Mouse (Mus musculus) adrenal gland, postnatal 4 days (tissue): Measurements from ENCODE around the gene Acsl3. TPM values are rescaled to one million over a fixed set of nuclear protein-coding genes. Genes with fewer than 3 reads are reported as not detected.

Experiments
- DNase-seq, 2 experiments: peaks; one replicate each; pipeline ENCODE4 v3.0.0; 2021 to 2022; ENCODE audit warnings: low spot score in 2 of 2, mixed read lengths in 2 of 2
- long read RNA-seq, 2 experiments: library from polyadenylated mRNA; stranded (forward); transcript quantifications; one replicate each; pipeline ENCODE4 v2.0.0; 2021
- total RNA-seq, 2 experiments: library from RNA; stranded (reverse); gene quantifications; 2 replicates each; pipeline ENCODE4 v1.2.3; 2021

Gene Acsl3
- total RNA-seq = 10 to 100 TPM; 17.9 to 19.7 TPM
- long read RNA-seq, experiment 1, partial matches to known transcripts = 1 of 4 reads
- long read RNA-seq, experiment 1, other reads (novel, unspliced or antisense) = 0 of 4 reads
- long read RNA-seq, experiment 2, transcript Acsl3-201 (16 exons, 3,950 nt) = major isoform, 5 of 10 reads
- long read RNA-seq, experiment 2, partial matches to known transcripts = 2 of 10 reads
- long read RNA-seq, experiment 2, other reads (novel, unspliced or antisense) = 0 of 10 reads

- DNase-seq = peak; percentile 94 to 96
Measured at GRCm38 (mm10) chr1:78657671-78658440, at the start of gene Acsl3, which contains the start of gene Utp14b. TSS of gene Acsl3 (plus strand) at chr1:78657825. TSS of gene Utp14b (plus strand) at chr1:78658038.

DNA sequence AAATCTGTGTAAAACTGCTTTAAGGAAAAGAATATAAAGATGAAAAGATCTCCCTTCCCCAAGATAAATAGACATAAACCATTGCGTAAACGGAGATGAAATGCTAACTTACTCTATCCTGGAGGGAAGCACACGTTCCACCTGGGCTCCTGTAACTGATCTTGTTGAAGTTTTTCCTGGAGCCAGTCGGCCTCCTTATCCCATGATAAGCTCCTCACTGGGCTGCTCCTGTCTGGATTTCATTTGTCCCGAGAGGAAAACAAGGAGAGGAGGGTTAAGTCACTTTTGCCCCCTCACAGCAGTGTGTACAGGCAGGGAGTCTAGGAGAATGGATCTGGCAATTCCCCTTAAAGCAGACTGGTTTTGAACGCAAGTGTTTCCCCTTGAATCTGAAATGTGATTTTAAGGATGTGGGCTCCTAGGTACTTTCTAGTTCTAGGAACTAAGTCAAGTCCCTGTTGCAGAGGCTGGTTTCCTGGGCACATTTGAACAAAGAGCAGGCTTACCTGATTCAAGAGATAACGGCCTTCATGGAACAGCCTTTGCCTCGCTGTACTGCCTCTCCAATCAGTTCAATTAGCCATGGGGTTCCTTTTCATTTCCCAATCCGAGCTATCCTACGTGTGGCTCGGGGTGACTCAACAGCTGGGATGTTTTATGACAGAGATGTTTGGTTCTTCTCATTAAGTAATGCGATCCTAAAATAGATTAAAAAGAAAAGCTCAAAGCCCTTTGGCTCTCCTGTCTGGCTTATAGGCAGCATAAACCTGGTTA lies 48.3 kb upstream of the Acsl3 start:
- no peak for DNase-seq

DNA sequence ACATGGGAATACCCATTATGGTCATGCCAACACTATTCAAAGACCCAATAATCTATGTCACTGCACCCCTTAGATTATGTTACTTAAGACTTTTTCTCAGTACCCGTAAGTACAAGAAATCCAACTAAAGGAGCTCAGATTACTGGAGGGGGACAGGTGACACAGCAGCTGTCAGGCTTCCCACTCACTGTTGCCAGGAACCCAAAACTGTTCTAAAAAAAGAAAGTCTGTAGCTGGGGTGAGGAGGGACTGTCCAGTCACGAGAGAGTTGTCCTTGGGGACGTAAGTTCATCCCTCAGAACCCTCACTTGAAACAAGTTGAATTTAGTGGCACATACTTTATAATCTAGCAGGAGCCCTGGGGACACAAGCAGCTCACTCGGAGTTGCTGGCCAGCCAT lies 46.6 kb upstream of the Acsl3 start:
- no peak for DNase-seq

- no peak for DNase-seq
Measured at GRCm38 (mm10) chr1:78612959-78613358, 44.7 kb upstream of the Acsl3 start.

DNA sequence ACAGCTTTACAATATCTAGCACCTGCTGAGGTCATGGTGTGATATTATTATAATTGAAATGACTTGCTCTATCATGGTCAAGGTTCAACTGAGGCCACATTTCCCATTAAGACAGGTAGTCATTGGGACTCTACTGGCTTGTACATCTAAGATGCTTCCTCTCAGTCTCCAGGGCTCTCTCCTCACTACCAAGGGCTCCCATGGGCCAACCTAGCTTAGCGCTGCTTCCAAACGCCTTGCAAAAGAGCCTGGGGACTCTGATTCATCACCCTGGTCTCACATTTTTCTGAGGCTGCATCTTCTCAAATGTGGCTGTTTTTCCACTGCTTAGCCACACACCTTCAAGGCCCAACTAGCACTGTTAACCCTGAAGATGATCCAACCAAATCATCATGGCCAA lies 33.3 kb upstream of the Acsl3 start:
- no peak for DNase-seq

- no peak for DNase-seq
Measured at GRCm38 (mm10) chr1:78634486-78634885, 23.1 kb upstream of the Acsl3 start.

DNA sequence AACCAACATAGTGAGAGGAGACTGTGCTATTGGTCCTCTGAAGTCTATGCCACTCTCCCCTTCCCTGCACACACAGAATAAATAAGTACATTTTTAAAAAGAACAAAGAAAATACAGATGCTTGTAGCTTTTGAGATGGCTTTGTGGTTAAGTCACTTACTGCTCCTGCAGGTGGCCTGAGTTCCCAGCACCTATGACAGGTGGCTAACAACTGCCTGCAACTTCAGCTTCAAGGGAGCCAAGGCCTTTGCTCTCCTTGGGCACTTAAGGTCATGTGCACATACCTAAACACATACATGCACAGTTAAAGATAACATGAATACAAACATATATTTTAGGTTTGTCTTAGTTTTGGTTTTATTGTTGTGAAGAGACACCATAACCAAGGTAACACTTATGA lies 16.8 kb upstream of the Acsl3 start:
- DNase-seq = no peak

DNA sequence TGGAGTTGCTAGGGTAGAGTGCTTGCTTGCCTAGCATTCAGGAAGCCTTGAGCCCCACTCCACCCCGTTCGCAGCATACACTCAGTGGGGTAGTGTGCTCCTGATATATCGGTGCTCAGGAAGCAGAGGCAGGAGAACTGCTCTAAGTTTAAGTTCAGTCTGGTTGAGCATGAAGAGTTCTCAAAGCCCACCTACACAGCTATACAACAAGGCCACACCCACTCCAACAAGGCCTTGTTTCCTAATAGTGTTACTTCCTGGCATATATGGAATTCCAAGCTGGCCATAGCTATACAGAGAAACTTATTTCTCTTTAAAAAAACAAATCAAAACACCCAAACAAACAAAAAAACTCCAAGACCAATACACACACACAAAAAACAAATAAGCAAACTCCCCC lies 15.8 kb upstream of the Acsl3 start:
- no peak for DNase-seq

DNA sequence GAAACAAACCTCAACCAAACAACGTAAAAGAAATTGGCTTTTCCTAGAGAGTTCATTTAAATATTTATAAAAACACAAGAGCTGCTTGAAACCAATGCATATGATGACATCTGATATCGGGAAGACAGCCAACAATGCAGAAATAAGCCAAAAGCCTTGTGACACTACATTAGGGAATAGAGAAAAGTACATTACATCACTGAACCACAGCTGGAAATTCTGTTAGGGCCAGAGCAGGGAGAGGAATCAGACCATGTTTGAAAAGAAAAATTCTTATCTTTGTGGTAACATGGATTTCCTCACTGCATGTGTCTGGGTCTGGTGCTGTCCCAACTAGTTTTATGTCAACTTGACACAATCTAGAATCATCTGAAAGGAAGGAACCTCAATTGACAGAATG lies 15.4 kb upstream of the Acsl3 start:
- DNase-seq = no peak

DNA sequence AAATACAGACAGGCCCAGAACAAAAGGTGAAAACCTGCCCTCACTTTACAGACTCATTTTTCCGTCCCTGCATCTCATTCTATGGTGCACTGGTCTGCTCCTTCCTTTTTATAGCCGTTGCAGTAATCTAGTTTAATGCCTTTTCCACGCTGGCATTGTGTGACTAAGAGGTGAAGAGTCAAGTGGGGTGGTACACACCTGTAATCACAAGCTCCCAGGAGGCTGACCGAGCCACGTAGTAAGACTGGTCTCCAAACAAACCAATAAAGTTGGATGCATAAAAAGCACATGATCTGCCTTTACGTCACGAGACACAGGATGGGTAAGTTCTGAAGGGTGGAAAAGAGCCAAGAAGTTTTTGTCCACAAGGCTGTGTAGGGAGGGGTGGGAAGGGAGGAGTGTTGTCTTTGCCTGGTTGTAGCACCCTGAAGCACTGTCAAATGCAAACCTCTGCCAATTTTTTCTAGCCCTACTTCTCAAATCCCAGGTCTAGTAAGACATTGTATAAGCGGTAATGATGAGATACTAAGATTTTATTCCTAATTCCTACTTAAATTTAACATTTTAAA lies 10.2 kb upstream of the Acsl3 start:
- DNase-seq = no peak

DNA sequence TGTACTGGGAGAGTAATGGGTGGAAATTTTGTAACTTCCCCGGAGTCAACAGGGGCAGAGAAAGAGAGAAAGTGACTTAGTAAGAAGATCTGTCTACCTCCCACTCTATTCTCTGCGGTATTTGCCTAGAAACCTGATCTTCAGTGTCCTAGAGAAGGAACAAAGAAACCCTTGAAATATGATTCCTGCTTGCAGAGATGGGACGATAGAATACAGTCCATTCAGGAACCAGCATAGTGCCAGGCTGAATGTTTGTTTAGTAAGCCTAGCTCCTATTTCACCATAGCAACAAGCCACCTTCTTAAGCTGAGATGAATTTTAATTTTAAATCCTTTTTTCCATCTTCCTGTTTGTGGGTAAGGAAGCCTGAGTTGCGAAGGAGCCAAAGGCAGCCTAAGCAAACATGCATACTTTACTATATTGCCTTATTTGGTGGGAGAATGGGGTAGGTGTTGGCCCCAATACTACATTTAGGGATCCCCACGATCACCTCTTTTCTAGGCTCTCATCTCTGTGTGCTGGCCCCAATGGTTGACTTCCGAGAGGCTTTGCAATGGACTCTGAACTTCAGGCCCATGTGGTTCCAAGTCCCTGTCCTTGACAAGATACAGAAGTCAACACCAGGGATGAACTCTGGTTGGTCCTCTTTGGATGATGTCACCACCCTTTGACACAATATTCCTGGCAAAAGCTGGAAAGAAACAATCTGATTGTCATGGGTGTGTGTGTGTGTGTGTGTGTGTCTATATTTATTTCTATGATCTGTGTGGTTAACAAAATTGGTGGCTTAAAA lies 8.2 kb upstream of the Acsl3 start:
- DNase-seq = no peak

DNA sequence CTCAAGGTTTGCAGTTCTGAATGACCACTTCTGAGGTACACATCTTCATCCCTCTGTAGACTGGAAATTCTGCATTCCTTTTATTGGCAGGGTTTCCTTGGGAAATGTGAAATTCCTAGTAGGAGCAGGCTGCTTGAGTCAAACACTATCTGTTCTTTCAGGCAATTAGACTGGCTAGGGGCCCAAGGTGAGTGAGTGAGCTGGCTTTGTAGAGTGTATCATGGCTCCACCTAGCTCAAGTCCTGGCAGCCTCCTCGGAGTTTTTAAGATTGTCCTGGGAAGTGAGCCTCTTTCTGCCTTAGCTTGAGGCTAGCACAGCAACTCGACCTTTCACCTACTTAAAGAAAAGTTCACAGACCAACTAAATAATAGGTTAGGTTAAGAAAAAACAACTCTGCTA lies 1.2 kb upstream of the Acsl3 start:
- no peak for DNase-seq

DNA sequence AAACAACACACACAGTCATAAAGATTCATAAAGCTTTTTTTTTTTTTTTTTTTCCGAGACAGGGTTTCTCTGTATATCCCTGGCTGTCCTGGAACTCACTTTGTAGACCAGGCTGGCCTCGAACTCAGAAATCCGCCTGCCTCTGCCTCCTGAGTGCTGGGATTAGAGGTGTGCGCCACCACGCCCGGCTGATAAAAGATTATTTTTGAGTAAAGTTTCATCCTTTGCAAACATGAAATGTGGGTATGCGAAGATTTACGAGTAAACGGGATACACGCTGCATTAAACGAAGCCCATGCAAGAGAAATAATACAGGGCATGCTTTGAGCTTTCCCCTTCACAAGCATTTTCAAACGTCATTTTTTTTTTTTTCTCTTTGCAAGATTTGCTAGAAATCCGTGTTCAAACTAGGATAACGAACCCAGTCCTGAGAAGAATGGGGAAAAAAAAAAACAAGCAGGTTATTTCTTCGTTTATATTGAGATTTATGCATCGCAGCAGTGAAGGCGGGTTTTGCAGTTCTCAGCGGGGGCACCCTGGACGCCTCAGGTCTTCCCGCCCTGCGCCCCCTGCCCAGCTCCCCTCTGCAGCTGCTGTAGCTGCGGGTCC lies 500 bp upstream of the Acsl3 start:
- DNase-seq = no peak

- no peak for DNase-seq
Measured at GRCm38 (mm10) chr1:78658441-78659269, 1.0 kb downstream of the Acsl3 start.

- DNase-seq = no peak
Measured at GRCm38 (mm10) chr1:78659270-78659823, 1.7 kb downstream of the Acsl3 start.

DNA sequence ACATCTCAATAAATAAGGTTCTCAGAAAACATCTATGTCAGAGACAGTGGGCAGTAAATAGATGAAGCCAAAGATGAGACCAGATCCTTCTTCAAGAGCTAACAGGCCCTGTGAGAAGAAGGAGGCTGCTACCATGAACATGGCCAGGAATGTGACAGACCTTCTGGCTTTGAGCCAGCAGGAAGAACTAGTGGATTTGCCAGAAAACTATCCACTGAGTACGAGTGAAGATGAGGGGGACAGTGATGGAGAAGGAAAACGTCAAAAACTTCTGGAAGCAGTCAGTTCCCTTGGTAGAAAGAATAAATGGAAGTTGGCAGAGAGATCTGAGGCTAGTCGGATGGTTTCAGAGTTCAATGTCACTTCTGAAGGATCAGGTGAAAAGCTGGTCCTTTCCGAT lies 6.7 kb downstream of the Acsl3 start:
- no peak for DNase-seq

DNA sequence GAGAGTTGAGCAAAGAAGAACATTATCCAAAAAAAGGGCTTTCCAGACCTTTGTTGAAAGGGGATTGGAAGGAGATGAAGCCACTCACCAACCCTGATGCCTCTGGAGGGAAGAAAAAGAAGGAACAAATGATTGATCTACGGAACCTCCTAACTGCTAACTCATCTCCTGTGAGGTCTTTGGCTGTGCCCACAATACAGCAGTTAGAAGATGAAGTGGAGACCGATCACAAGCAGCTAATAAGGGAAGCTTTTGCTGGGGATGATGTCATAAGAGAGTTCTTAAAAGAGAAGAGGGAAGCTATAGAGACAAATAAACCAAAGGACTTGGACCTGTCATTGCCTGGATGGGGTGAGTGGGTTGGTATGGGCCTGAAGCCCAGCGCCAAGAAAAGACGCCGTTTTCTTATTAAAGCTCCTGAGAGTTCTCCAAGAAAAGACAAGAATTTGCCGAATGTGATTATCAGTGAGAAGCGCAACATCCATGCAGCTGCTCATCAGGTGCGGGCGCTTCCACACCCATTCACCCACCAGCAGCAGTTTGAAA lies 8.4 kb downstream of the Acsl3 start:
- DNase-seq = no peak

DNA sequence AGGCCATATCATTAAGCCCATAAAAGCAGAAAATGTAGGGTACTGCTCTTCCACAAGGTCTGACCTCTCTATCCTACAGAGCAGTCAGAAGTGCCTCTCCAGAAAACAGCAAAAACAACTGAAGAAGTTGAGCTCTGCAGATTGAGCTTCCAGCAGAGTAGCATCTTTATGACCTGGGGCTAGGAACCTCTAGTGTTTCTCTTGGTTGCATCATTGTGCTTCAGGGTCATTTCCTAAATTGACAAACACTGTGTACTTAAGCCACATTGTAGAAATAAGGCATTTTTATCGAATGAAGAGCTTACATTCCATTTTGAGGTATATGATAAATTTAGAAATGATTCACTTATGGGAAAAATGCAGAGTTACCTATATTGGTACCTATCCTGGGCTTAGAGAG lies 9.0 kb downstream of the Acsl3 start:
- DNase-seq = no peak

DNA sequence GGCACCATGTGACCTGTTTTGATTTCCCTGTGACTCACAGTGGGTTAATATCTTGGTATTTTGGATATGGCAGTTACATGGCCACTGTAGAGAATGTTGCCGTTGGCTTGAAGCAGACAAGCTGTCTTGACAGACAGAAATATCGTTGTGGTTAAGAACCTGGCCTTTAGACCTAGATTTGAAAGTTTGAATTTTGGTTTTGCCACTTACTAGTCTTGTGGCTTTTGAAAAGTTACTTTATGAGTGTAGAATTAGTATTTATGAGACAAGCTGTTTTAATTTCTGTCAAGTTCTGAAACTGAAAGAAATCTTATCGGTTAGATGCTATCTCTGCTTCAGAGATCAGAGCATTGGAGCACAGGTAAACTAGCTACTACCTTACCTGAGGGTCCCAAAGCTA lies 24.7 kb downstream of the Acsl3 start:
- no peak for DNase-seq
